Mouse (Mus musculus): Measurements from ENCODE around the gene Gnao1. TPM values are rescaled to one million over a fixed set of nuclear protein-coding genes. Genes with fewer than 3 reads are reported as not detected.
A peak's percentile ranks its signal among the peaks of the same experiment; 100 is the strongest.

The Gnao1 gene
- polyA plus RNA-seq, 1 experiment, result not detected

GRCm38 (mm10) chr8:94011076-94012012, 201.6 kb downstream of the Gnao1 start:
- TF ChIP-seq CTCF (IDR thresholded peaks at IDR 0.05; ENCODE audit: insufficient read depth, low read depth, low read length) (no peak), POLR2A (IDR thresholded peaks at IDR 0.05; ENCODE audit: insufficient read depth, low read depth, low read length) (no peak)
- Histone ChIP-seq H3K4me1 (ENCODE audit: control insufficient read depth, insufficient read depth, low read length) (peaks cover 14% of the 10 kb centered on the region), H3K4me3 (ENCODE audit: insufficient read depth, low read depth, low read length) (peak overlapping the region; percentile 97), H3K27ac (ENCODE audit: insufficient read depth, low read depth, low read length) (peak overlapping the region; percentile 42; the same call in 1 of the 2 replicates)
- WGBS, result under 1% methylated on average over 48 of the region's 48 CpGs

GRCm38 (mm10) chr8:94012013-94012951, 202.5 kb downstream of the Gnao1 start, which contains the start of gene Amfr:
TSS of gene Amfr (minus strand) at chr8:94012842.
- Histone ChIP-seq H3K4me1 (ENCODE audit: control insufficient read depth, insufficient read depth, low read length) (peaks cover 14% of the 10 kb centered on the region), H3K27ac (ENCODE audit: insufficient read depth, low read depth, low read length) (peak within 1 kb of the TSS; percentile 93), H3K4me3 (ENCODE audit: insufficient read depth, low read depth, low read length) (peak within 1 kb of the TSS; percentile 97)
- TF ChIP-seq POLR2A (IDR thresholded peaks at IDR 0.05; ENCODE audit: insufficient read depth, low read depth, low read length), result peak; percentile 22; the same call in 1 of the 2 replicates
- TF ChIP-seq CTCF (IDR thresholded peaks at IDR 0.05; ENCODE audit: insufficient read depth, low read depth, low read length), result peak; percentile 29; the same call in 1 of the 2 replicates
- under 1% methylated on average over 125 of the region's 130 CpGs for WGBS

- Histone ChIP-seq H3K4me1 (ENCODE audit: control insufficient read depth, insufficient read depth, low read length) (peaks cover 14% of the 10 kb centered on the region), H3K27ac (ENCODE audit: insufficient read depth, low read depth, low read length) (peak overlapping the region; percentile 74), H3K4me3 (ENCODE audit: insufficient read depth, low read depth, low read length) (peak overlapping the region; percentile 97)
- no peak for TF ChIP-seq CTCF (IDR thresholded peaks at IDR 0.05; ENCODE audit: insufficient read depth, low read depth, low read length)
- TF ChIP-seq POLR2A (IDR thresholded peaks at IDR 0.05; ENCODE audit: insufficient read depth, low read depth, low read length), result no peak
- 21% methylated on average over 7 of the region's 7 CpGs for WGBS
These were observed 203.4 kb downstream of the Gnao1 start for GRCm38 (mm10) chr8:94013026-94013612.

Other genes with a start within 250 kb of the Gnao1 start
- gene Amfr, start 202.9 kb downstream of the Gnao1 start, polyA plus RNA-seq (2012; ENCODE audit: insufficient read depth, insufficient read length, low replicate concordance, missing spikeins), result not detected in 2 replicates
- gene Nudt21, start 227.1 kb downstream of the Gnao1 start, polyA plus RNA-seq (2012; ENCODE audit: insufficient read depth, insufficient read length, low replicate concordance, missing spikeins), result not detected in 2 replicates
- not detected in 2 replicates for gene Ogfod1, start 227.2 kb downstream of the Gnao1 start, polyA plus RNA-seq (2012; ENCODE audit: insufficient read depth, insufficient read length, low replicate concordance, missing spikeins)

Measured in olfactory bulb, adult 2 months (tissue).